Mouse (Mus musculus): ENCODE data around the gene Lrrc40. TPM values are rescaled to one million over a fixed set of nuclear protein-coding genes. Genes with fewer than 3 reads are reported as not detected.
"Not testable (repeated sequence)": the region's sequence is repeated elsewhere in the genome, so short reads cannot be mapped to it uniquely, and the experiment has no call there.

The Lrrc40 gene
- total RNA-seq, 2 experiments from 2014 or later = 25.3 to 28.3 TPM

DNA sequence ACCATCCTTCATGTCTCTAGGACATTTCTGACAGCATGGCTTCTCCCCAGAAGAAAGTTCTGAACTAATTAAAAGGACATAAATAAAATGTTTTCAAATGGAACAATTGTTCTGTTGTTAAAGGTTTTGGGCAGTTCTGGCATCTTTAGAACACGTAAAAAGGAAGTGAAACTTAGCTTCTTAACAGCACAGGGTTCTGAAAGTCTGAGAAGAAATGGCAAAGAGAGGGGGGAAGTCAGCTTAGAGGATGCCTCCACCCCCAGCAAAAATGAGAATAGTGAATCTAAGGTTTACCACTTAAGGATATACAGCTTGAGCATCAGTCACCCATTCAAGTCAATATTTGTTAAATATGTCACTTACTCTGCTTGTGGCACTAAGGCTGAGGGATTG, 40.9 kb downstream of the Lrrc40 start:
- no peak for DNase-seq (ENCODE audit: extremely low spot score in 1 of 2, low spot score in 1 of 2)

DNA sequence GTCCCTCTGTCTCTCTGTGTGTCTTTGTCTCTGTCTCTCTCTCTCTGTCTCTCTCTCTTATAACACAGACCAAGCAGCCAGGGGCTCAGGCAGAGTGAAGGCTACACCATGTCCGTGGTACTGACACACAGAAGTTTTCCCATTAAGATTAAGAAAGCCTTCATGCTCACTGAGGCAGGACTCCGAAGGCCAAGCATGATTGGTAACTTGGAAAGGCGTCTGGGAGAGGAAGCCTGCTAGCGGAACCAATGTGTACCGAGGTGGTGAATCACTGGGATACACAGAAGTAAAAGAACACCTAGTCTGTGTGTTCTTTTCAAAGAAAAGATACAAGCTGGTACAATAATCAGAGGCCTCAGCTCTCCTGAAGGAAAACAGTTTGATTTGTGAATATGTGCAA, 41.4 kb downstream of the Lrrc40 start:
- no peak for DNase-seq (ENCODE audit: extremely low spot score in 1 of 2, low spot score in 1 of 2)

DNA sequence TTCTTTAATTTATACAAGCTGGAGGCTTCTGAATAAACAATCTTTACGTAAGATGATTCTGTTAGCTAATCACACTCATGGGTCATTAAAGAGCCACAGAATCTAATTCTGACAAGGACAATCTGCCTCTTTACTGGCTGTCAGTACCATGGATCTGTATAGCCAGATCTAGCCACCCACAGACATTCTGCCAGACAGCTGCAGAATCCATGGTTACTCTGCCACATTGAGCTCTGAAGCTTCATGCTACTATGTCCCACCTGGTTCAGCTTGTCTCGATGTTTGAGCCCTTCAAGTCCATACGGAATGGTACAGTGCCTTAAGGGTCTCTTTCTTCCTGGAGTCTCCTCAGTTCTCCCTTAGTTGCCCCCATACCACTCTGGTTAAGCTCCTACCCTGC, 55.1 kb downstream of the Lrrc40 start:
- DNase-seq (ENCODE audit: extremely low spot score in 1 of 2, low spot score in 1 of 2) = peak in 1 of 2 experiments; percentile 53

DNA sequence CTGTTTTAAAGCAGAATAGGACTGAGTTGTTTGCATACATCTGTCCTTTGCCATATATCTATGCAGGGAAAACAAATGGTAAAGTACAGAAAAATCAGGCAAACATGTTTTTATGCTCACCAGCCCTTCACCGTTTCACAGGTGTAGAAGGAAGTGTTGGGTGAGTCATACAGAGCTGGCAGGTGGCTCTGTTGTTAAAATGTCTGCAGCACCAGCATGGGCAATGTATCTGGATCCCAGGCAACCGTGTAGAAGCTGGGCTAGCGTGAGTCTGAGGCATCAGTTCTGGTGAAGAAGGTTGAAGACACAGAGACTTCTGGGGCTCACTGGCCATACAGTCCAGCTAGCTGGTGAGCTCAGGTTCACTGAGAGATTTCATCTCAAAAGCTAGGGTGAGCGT, 57.5 kb downstream of the Lrrc40 start:
- no peak for DNase-seq (ENCODE audit: extremely low spot score in 1 of 2, low spot score in 1 of 2)

DNA sequence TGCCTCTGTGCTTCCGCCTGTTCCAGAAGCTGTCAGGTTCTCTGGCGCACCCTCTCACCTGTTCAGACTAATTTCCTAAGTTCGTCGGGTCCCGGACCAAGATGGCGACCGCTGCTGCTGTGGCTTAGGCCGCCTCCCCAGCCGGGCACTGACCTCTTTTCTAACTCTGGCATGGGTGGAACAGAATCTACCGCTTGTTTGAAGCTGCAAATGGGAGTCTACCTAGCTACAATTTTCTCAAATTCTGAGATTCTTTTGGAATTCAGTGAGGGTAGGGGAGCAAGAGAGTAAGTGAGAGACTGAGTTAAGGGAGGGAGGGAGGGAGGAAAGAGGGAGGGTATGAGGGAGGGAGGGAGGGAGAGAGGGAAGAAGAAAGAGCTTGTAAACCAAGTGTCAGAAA, 65.6 kb downstream of the Lrrc40 start:
- DNase-seq (ENCODE audit: extremely low spot score in 1 of 2, low spot score in 1 of 2) = not testable (repeated sequence)

DNA sequence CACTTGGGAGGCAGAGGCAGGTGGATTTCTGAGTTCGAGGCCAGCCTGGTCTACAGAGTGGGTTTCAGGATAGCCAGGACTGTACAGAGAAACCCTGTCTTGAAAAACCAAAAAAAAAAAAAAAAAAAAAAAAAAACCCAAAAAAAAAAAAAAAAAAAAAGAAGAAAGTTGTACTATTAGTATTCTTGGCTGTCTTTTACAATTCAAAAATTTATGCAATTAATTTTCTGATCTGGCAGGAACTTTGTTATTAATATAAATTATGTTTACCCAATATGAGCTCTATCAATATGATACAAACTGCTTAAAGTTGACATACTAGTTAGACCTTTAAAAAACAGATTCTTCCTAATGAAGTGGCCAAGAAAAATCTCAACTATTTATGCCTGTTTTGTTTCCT, 66.1 kb downstream of the Lrrc40 start:
- not testable (repeated sequence) for DNase-seq (ENCODE audit: extremely low spot score in 1 of 2, low spot score in 1 of 2)

DNA sequence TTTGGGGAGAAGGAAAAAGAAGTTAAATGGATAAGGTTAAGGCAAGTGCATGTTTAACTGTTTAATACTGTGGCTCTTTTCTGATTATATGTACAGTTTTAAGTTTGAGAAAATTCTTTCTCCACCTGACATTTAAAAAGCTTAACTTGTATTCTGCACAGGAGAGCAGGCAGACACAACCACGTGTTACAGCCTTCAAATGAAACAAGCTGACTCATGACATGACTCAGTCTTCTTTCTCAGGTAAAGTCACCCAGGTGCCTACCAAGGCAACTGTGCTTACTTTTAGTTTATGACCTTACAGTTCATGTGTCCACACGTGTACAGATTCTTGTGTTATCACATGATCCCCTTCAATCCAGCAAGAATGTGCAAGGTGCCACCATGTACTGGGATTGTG, 67.0 kb downstream of the Lrrc40 start:
- DNase-seq (ENCODE audit: extremely low spot score in 1 of 2, low spot score in 1 of 2) = no peak

DNA sequence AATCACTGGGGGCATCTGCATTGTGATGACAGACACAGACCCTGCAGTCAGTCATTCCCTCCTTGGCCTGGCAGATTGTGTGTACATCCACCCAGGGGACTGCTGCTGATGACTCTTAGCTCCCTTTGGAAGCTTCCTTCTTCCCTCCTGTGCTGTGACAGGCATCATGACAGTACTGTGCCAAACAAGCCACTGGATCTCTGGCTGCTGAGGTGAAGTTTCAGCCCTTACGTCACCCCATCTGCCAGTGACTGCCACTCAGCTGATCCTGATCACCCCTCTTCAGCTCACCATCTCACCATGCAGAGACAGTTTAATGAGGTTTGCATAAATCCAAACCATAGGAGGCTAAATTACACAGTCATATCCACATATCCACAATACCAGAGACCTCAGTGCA, 68.8 kb downstream of the Lrrc40 start:
- DNase-seq (ENCODE audit: extremely low spot score in 1 of 2, low spot score in 1 of 2) = no peak

Other genes with a start within 250 kb of the Lrrc40 start
- 1 to 10 TPM; 7.5 to 8.4 TPM for gene Cth, start 111.6 kb upstream of the Lrrc40 start, total RNA-seq (2021)
- 100 to 1,000 TPM; 102 to 109 TPM for gene Ankrd13c, start 89.4 kb upstream of the Lrrc40 start, total RNA-seq (2021)
- gene Srsf11, start within 50 bp of the Lrrc40 start, total RNA-seq (2021) = 100 to 1,000 TPM; 128 to 183 TPM

Measured in layer of hippocampus, postnatal 25 days (tissue).